Mouse (Mus musculus): ENCODE measurements around the gene Cisd3.

The Cisd3 gene

Small RNA genes within 50 kb of the gene (microRNA-seq; reads per million reads assigned to microRNA genes)
- gene Gm24158: 0.34 to 0.74 reads per million in 2 experiments
- 0.12 to 0.34 reads per million in 2 experiments for gene Mir6927

All from adrenal gland (tissue).